Mouse (Mus musculus) c-Kit-positive CD71-positive TER-119-negative erythroid progenitor cells, embryonic 14.5 days (primary cell): ENCODE results near the gene Acp2.

Source experiments
- DNase-seq: peaks from one replicate; pipeline ENCODE4 v3.0.0-alpha.2; 2013; ENCODE audit warnings: low read depth

Acp2 gene

DNA sequence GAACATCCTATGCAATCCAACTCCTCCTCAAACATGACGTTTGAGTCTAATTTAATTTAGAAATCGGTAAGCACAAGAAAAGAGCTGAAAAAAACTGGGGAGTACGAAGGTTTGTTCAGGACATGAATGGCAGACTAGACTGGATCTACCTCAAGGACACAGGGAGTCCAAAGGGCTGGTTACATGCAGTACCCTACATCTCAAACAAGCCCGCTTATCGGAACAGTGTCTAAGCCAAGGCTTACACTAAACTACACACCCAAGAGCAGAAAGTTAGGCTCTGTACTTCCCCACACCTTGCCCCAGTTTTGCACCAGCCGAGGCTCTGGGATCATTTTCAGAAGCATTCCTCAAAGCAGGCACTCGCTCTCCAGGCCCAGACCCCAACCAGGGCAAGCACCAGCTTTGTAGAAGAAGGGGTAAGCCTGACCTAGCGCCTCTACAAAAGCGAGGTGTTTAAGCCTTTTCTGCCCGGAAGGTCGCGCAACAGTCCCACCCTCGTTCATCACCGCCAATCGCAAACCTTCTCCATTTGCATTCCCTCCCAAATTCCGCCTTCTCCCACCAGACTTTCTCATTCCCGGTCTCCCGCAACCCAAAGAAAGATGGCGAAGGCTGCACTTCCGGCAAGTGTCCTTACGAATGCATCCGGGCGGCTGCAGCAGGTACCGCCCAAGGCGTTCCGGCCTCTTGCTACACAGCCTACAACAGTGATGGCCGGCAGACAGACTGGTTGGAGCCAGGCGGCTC is at the start of gene Acp2, which contains the start of gene Nr1h3:
Gene Acp2, plus strand, starts transcription at position 664 of the 750 bp plus-strand sequence.
Gene Nr1h3, minus strand, starts transcription at position 613 of the 750 bp plus-strand sequence.
- DNase-seq = peak; percentile 82

- DNase-seq = no peak
Observed at GRCm38 (mm10) chr2:91152885-91153377, 49.8 kb upstream of the Acp2 start.

GRCm38 (mm10) chr2:91154091-91154490 is 48.6 kb upstream of the Acp2 start:
- no peak for DNase-seq

DNA sequence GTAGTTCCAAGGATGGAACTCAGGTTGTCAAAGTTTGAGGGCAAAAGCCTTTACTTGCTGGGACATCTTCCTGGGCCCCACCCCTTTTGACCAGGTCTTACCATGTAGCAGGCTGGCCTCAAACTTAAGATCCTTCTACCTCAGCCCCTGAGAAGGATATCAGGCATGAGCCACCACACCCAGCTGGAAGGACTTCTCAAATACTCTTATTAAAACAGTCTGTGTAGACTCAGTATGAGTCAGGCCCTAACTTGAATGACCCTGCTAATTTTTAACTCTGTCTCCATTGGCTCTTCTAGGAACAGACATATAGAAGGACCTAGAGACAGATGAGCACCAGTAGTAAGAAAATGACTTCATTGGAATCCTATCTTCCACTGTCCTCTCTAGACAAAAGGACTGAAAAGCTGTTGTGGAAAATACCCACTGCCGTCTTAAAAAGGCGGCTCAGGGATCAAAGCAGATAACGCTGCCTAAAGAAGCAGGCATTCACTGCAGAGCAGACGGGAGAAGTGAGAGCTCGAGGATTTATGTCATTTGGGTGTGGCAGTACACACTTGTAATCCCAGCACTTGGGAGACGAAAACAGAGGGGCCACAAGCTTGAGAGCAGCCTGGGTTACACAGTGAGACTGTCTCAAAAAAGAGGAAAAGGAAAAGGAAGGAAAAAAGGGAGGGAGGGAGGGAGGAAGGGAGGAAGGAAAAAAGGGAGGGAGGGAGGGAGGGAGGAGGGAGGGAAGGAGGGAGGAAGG is 45.5 kb upstream of the Acp2 start:
- no peak for DNase-seq

DNA sequence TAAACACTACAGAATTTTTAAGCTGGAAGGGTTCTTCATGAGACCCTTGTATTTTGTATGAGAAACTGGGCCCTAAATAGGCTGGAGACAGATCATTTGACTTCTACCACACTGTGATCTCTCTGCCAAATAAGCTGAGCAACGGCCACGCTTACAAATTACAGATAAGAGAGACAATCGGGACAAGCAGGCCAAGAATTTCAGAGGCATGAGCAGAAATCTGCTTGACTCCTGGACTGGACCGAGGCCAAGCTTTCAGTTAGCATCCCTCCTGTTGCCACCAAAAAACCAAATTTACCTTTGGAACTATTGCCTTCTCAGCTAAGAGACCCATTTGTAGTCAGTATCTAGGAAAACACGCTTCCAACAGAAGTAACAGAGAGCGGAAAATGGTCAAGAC is 42.1 kb upstream of the Acp2 start:
- no peak for DNase-seq

- no peak for DNase-seq
Observed at GRCm38 (mm10) chr2:91162952-91163351, 39.7 kb upstream of the Acp2 start.

DNA sequence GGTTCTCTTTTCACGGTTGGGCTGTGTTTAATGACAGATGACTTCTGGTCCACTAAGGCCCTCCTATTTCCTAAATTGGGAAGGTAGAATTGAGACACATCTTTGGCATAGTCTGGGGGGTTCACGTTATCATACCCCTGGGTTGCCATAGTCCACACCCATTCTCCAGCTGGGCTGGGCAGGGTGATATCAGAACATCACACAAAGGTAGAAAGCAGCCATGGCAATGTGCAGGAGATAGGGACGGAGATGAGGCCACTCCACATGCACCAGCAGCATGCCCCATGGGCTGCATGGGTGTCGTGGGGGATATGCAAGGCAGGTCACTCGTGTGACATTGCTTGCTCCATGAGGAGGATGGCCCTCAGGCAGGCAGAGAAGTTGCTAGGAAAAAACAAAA is 39.2 kb upstream of the Acp2 start:
- DNase-seq = no peak

GRCm38 (mm10) chr2:91164991-91165390 is 37.7 kb upstream of the Acp2 start:
- DNase-seq = peak; percentile 44

DNA sequence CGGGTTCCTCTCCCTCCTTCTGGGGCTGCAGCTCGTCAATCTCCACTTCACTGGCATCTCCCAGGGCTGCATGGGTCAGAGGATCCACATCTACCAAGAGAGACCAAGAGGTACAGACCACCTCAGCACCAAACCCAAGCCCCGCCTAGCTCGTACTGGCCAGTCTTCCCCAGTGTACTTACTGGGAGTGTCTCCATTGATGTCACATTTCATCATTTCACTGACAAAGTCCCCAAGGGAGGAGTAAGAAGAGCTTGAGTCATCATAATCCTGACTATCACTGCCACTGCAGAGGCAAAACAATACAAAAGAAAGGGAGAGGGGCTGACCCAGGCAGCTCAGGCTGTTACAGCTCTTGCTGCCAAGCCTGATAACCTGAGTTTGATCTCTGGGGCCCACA is 35.1 kb upstream of the Acp2 start:
- DNase-seq = no peak

GRCm38 (mm10) chr2:91169587-91170322 is 32.9 kb upstream of the Acp2 start:
- no peak for DNase-seq

- no peak for DNase-seq
Observed at GRCm38 (mm10) chr2:91175490-91175889, 27.2 kb upstream of the Acp2 start.

- DNase-seq = no peak
Observed at GRCm38 (mm10) chr2:91176234-91176633, 26.5 kb upstream of the Acp2 start.

- DNase-seq = no peak
Observed at GRCm38 (mm10) chr2:91179825-91180224, 22.9 kb upstream of the Acp2 start.

GRCm38 (mm10) chr2:91180706-91181105 is 22.0 kb upstream of the Acp2 start:
- DNase-seq = no peak

DNA sequence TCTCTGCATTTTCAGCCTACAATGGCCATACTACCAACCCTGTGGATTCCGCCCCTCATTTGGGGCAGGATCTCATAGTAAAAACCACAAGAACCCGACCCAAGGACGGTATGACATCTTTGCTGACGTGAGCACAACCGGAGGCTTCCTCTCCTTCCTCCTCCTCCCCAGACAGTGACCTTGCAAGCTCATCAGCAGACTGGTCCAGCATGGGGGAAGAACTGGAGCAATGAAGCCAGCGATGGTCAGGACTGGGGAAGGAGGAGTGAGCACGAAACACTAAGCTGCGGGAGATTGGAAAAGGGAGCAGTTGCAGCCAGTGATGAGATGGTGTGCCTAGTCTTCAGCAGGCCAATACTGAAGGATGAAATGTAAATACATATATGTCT is 20.7 kb upstream of the Acp2 start:
- DNase-seq = no peak

GRCm38 (mm10) chr2:91182405-91183147 is 20.1 kb upstream of the Acp2 start:
- no peak for DNase-seq

GRCm38 (mm10) chr2:91183148-91183513 is 19.6 kb upstream of the Acp2 start:
- peak; percentile 98 for DNase-seq

- DNase-seq = no peak
Observed at GRCm38 (mm10) chr2:91183711-91184405, 18.8 kb upstream of the Acp2 start, which contains the start of gene Madd. Gene Madd, minus strand, starts transcription at chr2:91183837.

GRCm38 (mm10) chr2:91186208-91186607 is 16.5 kb upstream of the Acp2 start:
- DNase-seq = no peak

GRCm38 (mm10) chr2:91187431-91187830 is 15.3 kb upstream of the Acp2 start:
- DNase-seq = no peak

DNA sequence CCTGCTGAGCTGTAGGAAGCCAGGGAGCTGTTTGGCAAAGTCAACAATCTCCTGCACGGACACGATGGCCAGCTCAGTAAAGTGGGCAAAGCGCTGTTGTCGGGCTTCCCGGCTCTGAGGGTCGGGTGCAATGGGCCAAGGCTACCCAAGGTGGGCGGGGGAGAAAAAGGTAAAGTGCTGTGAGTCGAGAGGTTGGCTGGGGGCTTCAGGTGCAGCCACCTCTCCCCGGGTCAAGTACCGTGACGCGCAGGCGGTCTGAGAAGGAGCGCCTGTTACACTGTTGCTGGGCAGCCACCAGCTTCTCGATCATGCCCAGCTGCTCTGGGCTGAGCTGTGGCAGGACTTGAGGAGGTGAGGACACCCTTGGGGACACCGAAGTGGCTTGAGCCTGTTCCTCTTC is 12.2 kb upstream of the Acp2 start:
- DNase-seq = no peak
